Mouse (Mus musculus): ENCODE data around the gene Olfr172. TPM values are rescaled to one million over a fixed set of nuclear protein-coding genes. Genes with fewer than 3 reads are reported as not detected.

The Olfr172 gene
- not detected in 2 replicates for total RNA-seq (2017)

DNA sequence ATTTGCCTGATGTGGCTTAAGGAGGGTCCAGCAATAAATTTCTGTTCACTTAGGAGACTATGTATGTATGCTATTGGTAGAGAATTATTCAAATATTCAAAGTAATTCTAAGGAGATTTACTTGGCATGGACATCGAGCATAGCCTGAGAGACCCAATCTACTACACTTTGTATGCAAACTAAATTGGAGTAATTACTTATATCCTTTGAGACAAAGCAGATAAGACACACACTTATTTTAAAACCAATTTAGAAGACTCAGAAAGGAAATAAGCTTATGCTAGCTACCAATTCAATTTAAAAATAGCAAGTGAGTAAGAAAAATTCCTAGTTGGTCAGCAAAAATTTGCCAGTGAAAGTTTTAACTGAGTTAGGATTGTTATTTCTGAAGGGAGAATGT lies at the start of gene Olfr172:
Gene Olfr172 (minus strand): TSS at position 101 of the 400 bp plus-strand sequence.
- ATAC-seq (replicated peaks in 1 of 2; ENCODE audit: insufficient read depth in 1 of 2, low FRiP score in 2 of 2, low TSS enrichment in 1 of 2, low read depth in 1 of 2, poor library complexity in 2 of 2, severe bottlenecking in 2 of 2) = no peak

GRCm38 (mm10) chr16:58800168-58800567 lies 37.2 kb upstream of the Olfr172 start, which contains the start of gene Olfr173:
TSS of gene Olfr173 (minus strand) at chr16:58800268.
- ATAC-seq (replicated peaks in 1 of 2; ENCODE audit: insufficient read depth in 1 of 2, low FRiP score in 2 of 2, low TSS enrichment in 1 of 2, low read depth in 1 of 2, poor library complexity in 2 of 2, severe bottlenecking in 2 of 2) = no peak

- peak; percentile 58 to 73 for ATAC-seq (replicated peaks in 1 of 2; ENCODE audit: insufficient read depth in 1 of 2, low FRiP score in 2 of 2, low TSS enrichment in 1 of 2, low read depth in 1 of 2, poor library complexity in 2 of 2, severe bottlenecking in 2 of 2)
Observed at GRCm38 (mm10) chr16:58756191-58756590, 6.8 kb downstream of the Olfr172 start.

- peak; percentile 87 to 90 for ATAC-seq (replicated peaks in 1 of 2; ENCODE audit: insufficient read depth in 1 of 2, low FRiP score in 2 of 2, low TSS enrichment in 1 of 2, low read depth in 1 of 2, poor library complexity in 2 of 2, severe bottlenecking in 2 of 2)
Observed at GRCm38 (mm10) chr16:58751314-58751713, 11.7 kb downstream of the Olfr172 start.

GRCm38 (mm10) chr16:58746715-58747114 lies 16.3 kb downstream of the Olfr172 start:
- no peak for ATAC-seq (replicated peaks in 1 of 2; ENCODE audit: insufficient read depth in 1 of 2, low FRiP score in 2 of 2, low TSS enrichment in 1 of 2, low read depth in 1 of 2, poor library complexity in 2 of 2, severe bottlenecking in 2 of 2)

GRCm38 (mm10) chr16:58740751-58741150 lies 22.2 kb downstream of the Olfr172 start:
- ATAC-seq (replicated peaks in 1 of 2; ENCODE audit: insufficient read depth in 1 of 2, low FRiP score in 2 of 2, low TSS enrichment in 1 of 2, low read depth in 1 of 2, poor library complexity in 2 of 2, severe bottlenecking in 2 of 2) = no peak

- ATAC-seq (replicated peaks in 1 of 2; ENCODE audit: insufficient read depth in 1 of 2, low FRiP score in 2 of 2, low TSS enrichment in 1 of 2, low read depth in 1 of 2, poor library complexity in 2 of 2, severe bottlenecking in 2 of 2) = no peak
Observed at GRCm38 (mm10) chr16:58738800-58739199, 24.2 kb downstream of the Olfr172 start.

DNA sequence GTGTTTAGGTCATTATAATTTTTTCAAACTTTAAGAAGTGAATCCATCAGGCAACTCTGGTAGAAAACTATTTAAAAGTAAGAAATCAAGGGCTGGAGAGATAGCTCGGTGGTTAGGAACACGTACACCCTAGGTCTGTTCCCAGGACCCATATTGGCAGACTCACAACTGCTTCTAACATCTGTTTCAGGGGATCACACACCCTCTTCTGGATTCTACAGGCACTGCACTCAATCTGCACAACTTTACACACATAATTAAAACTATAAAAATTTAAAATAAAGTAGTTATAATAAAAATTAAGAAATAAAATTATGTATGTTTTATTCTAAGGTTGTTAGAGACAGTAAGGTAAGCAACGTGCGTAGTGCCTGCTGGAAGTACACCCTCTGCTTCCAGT lies 24.8 kb downstream of the Olfr172 start:
- ATAC-seq (replicated peaks in 1 of 2; ENCODE audit: insufficient read depth in 1 of 2, low FRiP score in 2 of 2, low TSS enrichment in 1 of 2, low read depth in 1 of 2, poor library complexity in 2 of 2, severe bottlenecking in 2 of 2) = no peak

DNA sequence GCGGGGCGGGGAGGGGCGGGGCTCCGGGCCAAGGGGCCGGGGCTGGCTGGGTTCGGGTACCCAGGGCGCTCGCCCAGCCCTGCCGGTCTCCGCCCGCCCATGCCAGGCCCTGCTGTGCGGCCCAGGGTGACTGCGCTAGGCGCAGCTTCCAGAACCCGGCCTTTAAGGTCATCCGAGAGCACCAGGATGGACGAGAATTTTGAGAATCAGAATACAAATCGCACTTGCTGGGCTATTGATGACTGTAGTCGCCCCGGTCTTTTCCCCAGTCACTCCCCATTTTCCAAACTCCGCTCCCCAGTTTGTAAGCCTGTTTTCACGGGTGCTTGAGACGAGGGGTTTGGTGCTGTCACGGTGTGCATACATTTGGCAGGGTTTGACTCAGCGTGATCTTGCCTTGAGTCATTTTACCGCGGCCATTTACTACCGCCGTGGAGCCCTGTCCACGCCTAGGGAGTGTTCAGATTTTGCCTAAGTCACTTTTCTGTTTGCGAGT lies 34.8 kb downstream of the Olfr172 start:
- peak; percentile 14 to 46 for ATAC-seq (replicated peaks in 1 of 2; ENCODE audit: insufficient read depth in 1 of 2, low FRiP score in 2 of 2, low TSS enrichment in 1 of 2, low read depth in 1 of 2, poor library complexity in 2 of 2, severe bottlenecking in 2 of 2)

GRCm38 (mm10) chr16:58727477-58728131 lies 35.4 kb downstream of the Olfr172 start, which contains the start of gene Cldnd1:
TSS of gene Cldnd1 (plus strand) at chr16:58727910.
- peak; percentile 100 for ATAC-seq (replicated peaks in 1 of 2; ENCODE audit: insufficient read depth in 1 of 2, low FRiP score in 2 of 2, low TSS enrichment in 1 of 2, low read depth in 1 of 2, poor library complexity in 2 of 2, severe bottlenecking in 2 of 2)

DNA sequence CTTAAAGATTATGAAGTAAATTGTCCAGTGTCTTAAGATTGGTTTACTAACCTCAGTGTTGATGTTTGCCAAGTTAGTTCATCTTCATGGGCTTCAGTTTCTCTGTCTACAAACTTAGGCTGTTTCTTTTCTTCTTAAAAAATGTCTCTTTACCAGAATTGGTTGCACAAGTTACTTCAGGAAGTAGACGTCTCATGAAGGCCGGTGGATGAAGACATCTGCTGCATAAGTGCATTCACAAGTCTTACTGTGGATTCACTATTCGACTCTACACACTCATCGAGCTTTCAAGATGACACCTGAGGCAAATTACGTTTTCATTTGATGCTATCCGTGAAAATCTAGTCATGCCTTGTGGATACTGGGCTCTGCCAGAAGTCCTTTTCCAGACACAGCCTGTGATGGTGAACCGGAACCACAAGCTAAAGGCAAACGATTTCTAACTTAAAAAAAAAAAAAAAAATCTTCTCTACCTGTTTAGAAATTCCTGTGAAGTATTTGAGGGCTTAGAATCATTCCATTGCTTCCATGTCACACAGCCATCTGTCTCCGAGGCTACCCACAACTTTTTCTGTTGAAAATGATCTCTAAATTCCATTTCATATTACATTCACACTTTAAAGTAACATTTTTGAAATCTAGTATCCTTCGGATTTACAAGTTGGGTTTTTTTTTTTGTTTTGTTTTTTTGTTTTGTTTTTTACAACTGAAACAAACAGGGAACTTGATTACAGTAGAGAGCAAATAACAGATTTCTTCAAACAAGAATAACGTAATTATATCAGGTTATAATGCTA lies 36.1 kb downstream of the Olfr172 start:
- ATAC-seq (replicated peaks in 1 of 2; ENCODE audit: insufficient read depth in 1 of 2, low FRiP score in 2 of 2, low TSS enrichment in 1 of 2, low read depth in 1 of 2, poor library complexity in 2 of 2, severe bottlenecking in 2 of 2) = no peak

DNA sequence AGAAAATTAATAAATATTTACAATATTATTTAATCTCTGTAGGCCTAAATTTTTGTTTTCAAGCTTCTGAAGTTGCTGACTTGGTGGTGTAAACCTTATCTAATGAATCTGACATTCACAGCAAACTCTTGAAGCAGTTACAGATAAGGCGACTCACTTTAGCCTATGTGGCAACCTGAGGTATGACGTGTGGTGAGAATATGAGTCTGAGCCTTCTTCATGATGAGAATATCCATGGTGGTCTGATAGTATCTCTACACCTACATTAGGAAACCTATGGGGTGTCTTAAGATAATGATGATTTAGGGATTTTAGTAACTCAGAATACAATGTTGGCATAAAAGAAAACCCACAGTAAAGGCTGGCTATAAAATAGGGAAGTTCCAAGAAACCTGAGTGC lies 40.7 kb downstream of the Olfr172 start:
- no peak for ATAC-seq (replicated peaks in 1 of 2; ENCODE audit: insufficient read depth in 1 of 2, low FRiP score in 2 of 2, low TSS enrichment in 1 of 2, low read depth in 1 of 2, poor library complexity in 2 of 2, severe bottlenecking in 2 of 2)

DNA sequence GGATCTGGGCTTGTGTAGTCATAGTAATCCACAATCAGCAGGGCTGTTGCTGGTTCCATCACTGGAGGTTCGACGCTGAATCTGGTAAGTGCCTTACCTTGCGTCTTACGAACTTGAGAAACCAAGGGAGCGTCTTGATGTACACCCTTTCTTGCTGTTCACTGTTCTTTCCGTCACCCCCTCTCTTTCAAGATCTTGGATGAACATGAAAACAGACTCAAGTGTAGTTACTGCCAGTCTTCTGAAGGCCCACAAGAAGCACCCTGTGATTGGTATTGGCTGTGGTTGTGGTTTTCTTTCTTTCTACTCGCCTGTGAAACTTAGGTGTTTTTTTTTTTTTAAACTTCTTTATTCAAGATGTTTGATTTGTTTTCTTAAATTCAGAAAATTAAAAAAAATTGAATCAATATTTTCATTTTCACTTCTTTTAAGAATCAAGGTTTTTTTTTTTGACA lies 44.3 kb downstream of the Olfr172 start, which contains the start of gene Gpr15:
Gene Gpr15 (minus strand): TSS at position 405 of the 455 bp plus-strand sequence.
- ATAC-seq (replicated peaks in 1 of 2; ENCODE audit: insufficient read depth in 1 of 2, low FRiP score in 2 of 2, low TSS enrichment in 1 of 2, low read depth in 1 of 2, poor library complexity in 2 of 2, severe bottlenecking in 2 of 2) = no peak

- ATAC-seq (replicated peaks in 1 of 2; ENCODE audit: insufficient read depth in 1 of 2, low FRiP score in 2 of 2, low TSS enrichment in 1 of 2, low read depth in 1 of 2, poor library complexity in 2 of 2, severe bottlenecking in 2 of 2) = no peak
Observed at GRCm38 (mm10) chr16:58715018-58715417, 48.0 kb downstream of the Olfr172 start.

GRCm38 (mm10) chr16:58713128-58713527 lies 49.8 kb downstream of the Olfr172 start:
- ATAC-seq (replicated peaks in 1 of 2; ENCODE audit: insufficient read depth in 1 of 2, low FRiP score in 2 of 2, low TSS enrichment in 1 of 2, low read depth in 1 of 2, poor library complexity in 2 of 2, severe bottlenecking in 2 of 2) = no peak

DNA sequence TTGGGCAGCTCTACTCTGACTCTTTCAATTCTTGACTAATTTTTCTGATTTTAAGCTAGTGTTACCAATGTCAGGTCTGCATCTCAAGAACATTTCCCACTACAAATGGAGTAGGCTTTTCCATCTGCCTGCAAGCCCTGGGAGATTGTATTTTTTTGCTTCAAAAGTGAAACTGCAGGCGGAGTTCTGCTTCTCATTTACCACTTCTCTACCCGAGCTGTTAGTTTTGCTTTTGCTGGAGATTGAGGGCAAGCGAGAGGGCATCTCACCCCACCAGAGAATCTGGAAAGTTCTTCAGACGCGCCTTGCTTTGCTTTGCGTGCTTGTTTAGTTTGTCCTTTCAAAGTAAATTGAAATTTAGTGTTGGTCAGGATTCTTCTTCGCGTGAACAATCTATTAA lies 50.8 kb downstream of the Olfr172 start:
- ATAC-seq (replicated peaks in 1 of 2; ENCODE audit: insufficient read depth in 1 of 2, low FRiP score in 2 of 2, low TSS enrichment in 1 of 2, low read depth in 1 of 2, poor library complexity in 2 of 2, severe bottlenecking in 2 of 2) = peak; percentile 81 to 82

Data from hematopoietic stem cell, adult 5-6 weeks (primary cell).